Mouse (Mus musculus): ENCODE measurements around the gene Stxbp4. TPM values are rescaled to one million over a fixed set of nuclear protein-coding genes. Genes with fewer than 3 reads are reported as not detected.

Gene Stxbp4
- polyA plus RNA-seq, 1 experiment from 2014 or later = 26.5 TPM

GRCm38 (mm10) chr11:90570646-90571259, 67.1 kb downstream of the Stxbp4 start:
- H3K27me3 ChIP-seq (ENCODE audit: insufficient read depth, low read length) = no peaks in the 10 kb centered on the region
- no peak overlapping the region for H3K9ac ChIP-seq
- ATAC-seq (ENCODE audit: insufficient read depth) = no peak
- H3K27ac ChIP-seq (ENCODE audit: low read depth) = no peak overlapping the region
- no peaks in the 10 kb centered on the region for H3K4me1 ChIP-seq (ENCODE audit: insufficient read depth)
- WGBS = 69% methylated on average over 2 of the region's 2 CpGs
- no peak overlapping the region for H3K4me2 ChIP-seq
- H3K9me3 ChIP-seq (ENCODE audit: low read depth, low read length) = no peaks in the 10 kb centered on the region
- DNase-seq = no peak
- no peak for TF ChIP-seq CTCF (IDR thresholded peaks at IDR 0.05; ENCODE audit: low read depth)
- H3K36me3 ChIP-seq (ENCODE audit: insufficient read depth) = peaks cover 18% of the 10 kb centered on the region; the same call in 1 of the 2 replicates
- no peak overlapping the region for H3K4me3 ChIP-seq (ENCODE audit: low read depth, low read length)

DNA sequence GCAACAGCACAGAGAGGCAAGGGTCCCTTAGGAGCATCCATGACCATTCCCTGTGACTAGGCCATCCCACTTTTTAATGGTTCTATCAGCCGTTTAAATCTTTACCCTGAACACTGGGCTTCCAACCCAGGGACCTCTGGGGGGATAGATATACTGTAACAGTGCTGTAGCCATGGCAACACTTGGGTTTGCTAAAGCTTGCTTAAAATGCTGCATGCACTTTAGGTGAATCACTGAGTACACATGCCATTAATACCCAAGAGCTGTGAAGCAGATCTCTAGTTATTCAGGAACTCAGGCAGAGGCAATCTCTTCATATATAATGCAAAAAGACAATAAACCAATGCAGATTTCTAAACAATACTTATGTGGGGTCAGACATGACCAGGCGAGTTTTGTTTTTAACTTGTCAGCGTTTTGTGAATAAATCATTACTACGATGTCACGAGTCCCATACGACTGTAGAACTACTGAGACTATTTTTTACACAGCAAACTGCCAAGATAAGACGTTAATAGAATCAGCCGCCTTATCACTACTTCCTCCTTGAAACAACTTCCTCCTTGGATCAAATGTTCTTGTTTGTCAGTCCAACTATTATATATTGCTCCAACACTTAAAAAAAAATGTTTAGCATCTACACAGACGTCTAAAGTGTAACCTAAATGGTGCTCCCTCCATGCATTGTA, 79.4 kb downstream of the Stxbp4 start:
- DNase-seq = peak; percentile 30
- TF ChIP-seq CTCF (IDR thresholded peaks at IDR 0.05; ENCODE audit: low read depth) = no peak
- H3K4me2 ChIP-seq = no peak overlapping the region
- no peaks in the 10 kb centered on the region for H3K27me3 ChIP-seq (ENCODE audit: insufficient read depth, low read length)
- H3K36me3 ChIP-seq (ENCODE audit: insufficient read depth) = peaks cover 4% of the 10 kb centered on the region; the same call in 1 of the 2 replicates
- H3K27ac ChIP-seq (ENCODE audit: low read depth) = no peak overlapping the region
- H3K9ac ChIP-seq = no peak overlapping the region
- ATAC-seq (ENCODE audit: insufficient read depth) = no peak
- no peak overlapping the region for H3K4me3 ChIP-seq (ENCODE audit: low read depth, low read length)
- H3K9me3 ChIP-seq (ENCODE audit: low read depth, low read length) = no peaks in the 10 kb centered on the region
- no peaks in the 10 kb centered on the region for H3K4me1 ChIP-seq (ENCODE audit: insufficient read depth)
- 30% methylated on average over 9 of the region's 9 CpGs for WGBS

DNA sequence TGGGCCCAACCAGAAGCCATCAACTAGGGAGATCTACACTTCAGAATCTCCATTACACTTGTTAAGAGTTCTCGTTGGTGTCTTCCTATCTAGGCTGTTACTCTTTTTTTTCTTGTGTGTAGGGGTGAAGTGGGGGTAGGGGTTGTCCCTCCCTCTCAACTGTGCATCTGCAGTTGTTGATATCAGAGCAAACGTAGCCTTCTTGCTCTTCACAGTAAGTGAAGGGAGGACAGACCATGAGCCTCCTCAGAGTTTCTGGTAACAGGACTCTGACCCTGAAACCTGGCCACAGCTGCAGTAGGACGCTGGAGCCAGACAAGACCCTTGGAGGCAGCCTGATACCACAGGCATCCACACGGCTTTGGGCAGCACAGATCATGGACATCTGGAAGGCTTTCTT, 81.4 kb downstream of the Stxbp4 start:
- Histone ChIP-seq H3K4me1 (ENCODE audit: insufficient read depth) (no peaks in the 10 kb centered on the region), H3K4me2 (no peak overlapping the region), H3K9ac (no peak overlapping the region), H3K4me3 (ENCODE audit: low read depth, low read length) (no peak overlapping the region), H3K27me3 (ENCODE audit: insufficient read depth, low read length) (no peaks in the 10 kb centered on the region), H3K27ac (ENCODE audit: low read depth) (no peak overlapping the region), H3K36me3 (ENCODE audit: insufficient read depth) (peaks cover under 1% of the 10 kb centered on the region; the same call in 1 of the 2 replicates), H3K9me3 (ENCODE audit: low read depth, low read length) (no peaks in the 10 kb centered on the region)
- DNase-seq = no peak
- whole genome bisulfite sequencing = 57% methylated on average over 4 of the region's 4 CpGs
- no peak for ATAC-seq (ENCODE audit: insufficient read depth)
- no peak for TF ChIP-seq CTCF (IDR thresholded peaks at IDR 0.05; ENCODE audit: low read depth)

DNA sequence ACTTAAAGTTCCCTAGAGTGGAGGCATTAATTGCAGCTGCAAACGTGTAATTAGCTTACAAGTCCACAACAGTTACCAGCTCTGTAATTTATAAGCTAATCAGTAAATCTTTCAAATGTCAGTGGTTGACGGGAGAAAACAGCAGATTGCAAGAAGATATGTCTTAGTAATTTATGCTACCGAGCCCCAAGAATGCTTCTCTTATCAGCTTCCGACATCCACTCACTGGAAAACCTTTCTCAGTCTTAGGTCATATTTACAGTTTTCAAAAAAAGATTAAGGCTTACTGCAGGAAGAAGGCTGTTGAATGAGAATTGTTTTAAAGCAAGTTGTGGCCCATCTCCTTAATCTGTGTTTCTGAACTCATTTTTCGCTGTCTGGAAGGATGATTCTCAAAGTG, 83.9 kb downstream of the Stxbp4 start:
- Histone ChIP-seq H3K4me3 (ENCODE audit: low read depth, low read length) (no peak overlapping the region), H3K4me1 (ENCODE audit: insufficient read depth) (no peaks in the 10 kb centered on the region), H3K9ac (no peak overlapping the region), H3K27ac (ENCODE audit: low read depth) (no peak overlapping the region), H3K36me3 (ENCODE audit: insufficient read depth) (no peaks in the 10 kb centered on the region), H3K4me2 (no peak overlapping the region), H3K9me3 (ENCODE audit: low read depth, low read length) (no peaks in the 10 kb centered on the region), H3K27me3 (ENCODE audit: insufficient read depth, low read length) (no peaks in the 10 kb centered on the region)
- ATAC-seq (ENCODE audit: insufficient read depth) (no peak), DNase-seq (no peak)
- WGBS = 53% methylated on average over 5 of the region's 5 CpGs
- TF ChIP-seq CTCF (IDR thresholded peaks at IDR 0.05; ENCODE audit: low read depth) = no peak

DNA sequence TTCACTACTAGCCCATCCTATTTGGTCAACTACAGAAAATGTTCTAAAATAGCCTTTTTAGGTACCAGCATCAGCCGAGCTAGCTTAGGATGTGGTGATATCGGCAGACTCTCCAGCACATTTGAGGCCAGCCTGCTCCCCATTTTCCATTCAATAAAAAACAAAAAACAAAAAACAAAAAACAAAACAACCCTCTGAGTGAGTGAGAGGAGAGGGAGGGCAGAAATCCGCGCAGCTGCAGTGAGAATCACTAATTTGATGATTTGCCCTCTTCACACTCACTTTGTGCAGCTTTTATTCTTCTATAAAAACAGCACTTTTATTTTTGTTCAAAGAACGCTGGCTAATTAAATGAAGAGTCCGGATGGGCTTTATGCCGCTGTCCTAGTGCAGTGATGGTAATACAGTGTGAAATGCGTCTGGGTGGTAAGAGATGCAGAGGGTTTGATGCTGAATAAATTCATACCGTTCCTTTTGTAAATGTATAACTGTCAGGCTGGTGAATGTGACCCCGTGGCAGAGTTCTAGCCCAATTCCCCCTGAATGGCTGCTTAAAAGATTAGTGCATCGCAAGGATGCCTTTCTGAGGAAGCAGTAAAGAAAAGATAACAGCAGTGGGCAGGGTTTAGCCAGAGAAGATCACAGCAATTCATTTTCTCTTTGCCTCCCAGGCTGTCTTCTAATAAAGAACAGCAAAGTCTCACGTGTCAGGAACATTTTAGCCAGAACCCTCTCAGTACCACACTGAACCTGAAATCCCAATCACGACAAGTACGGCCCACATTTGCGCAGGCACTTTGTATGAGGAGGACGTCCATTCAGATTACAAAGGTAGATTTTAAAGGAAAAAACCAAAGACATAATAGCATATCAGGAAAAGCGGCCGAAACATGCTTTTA, 85.3 kb downstream of the Stxbp4 start:
- Histone ChIP-seq H3K36me3 (ENCODE audit: insufficient read depth) (0 out of 2 replicates have a peak, but pooled peaks cover 4% of the 10 kb centered on the region), H3K4me1 (ENCODE audit: insufficient read depth) (no peaks in the 10 kb centered on the region), H3K9ac (no peak overlapping the region), H3K4me2 (no peak overlapping the region), H3K4me3 (ENCODE audit: low read depth, low read length) (no peak overlapping the region), H3K27ac (ENCODE audit: low read depth) (no peak overlapping the region), H3K9me3 (ENCODE audit: low read depth, low read length) (no peaks in the 10 kb centered on the region), H3K27me3 (ENCODE audit: insufficient read depth, low read length) (no peaks in the 10 kb centered on the region)
- 78% methylated on average over 18 of the region's 18 CpGs for WGBS
- DNase-seq (no peak), ATAC-seq (ENCODE audit: insufficient read depth) (no peak)
- no peak for TF ChIP-seq CTCF (IDR thresholded peaks at IDR 0.05; ENCODE audit: low read depth)

DNA sequence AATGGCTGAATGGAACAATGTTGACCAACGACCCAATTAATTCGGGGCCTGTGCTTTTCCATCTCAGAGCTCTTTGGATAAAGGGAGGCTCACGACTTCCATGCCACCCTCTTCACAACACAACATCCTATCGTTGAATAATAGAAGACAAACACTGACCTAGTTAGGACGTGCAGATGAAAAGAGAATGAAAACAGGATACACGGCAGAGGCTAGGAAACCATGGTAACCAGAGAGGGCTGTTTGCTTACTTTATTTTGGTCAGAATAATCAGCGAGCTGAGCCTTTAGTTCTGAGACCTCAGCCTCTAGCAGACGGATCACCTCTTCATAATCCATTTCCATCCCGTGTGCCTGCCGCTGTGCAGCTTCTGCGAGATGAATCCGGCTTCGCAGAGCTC, 89.3 kb downstream of the Stxbp4 start:
- DNase-seq (peak; percentile 4), ATAC-seq (ENCODE audit: insufficient read depth) (no peak)
- Histone ChIP-seq H3K4me3 (ENCODE audit: low read depth, low read length) (no peak overlapping the region), H3K9me3 (ENCODE audit: low read depth, low read length) (no peaks in the 10 kb centered on the region), H3K9ac (no peak overlapping the region), H3K27me3 (ENCODE audit: insufficient read depth, low read length) (no peaks in the 10 kb centered on the region), H3K36me3 (ENCODE audit: insufficient read depth) (0 out of 2 replicates have a peak, but pooled peaks cover 10% of the 10 kb centered on the region), H3K4me1 (ENCODE audit: insufficient read depth) (no peaks in the 10 kb centered on the region), H3K4me2 (no peak overlapping the region), H3K27ac (ENCODE audit: low read depth) (no peak overlapping the region; the same call in 1 of the 2 replicates)
- no peak for TF ChIP-seq CTCF (IDR thresholded peaks at IDR 0.05; ENCODE audit: low read depth)
- 42% methylated on average over 13 of the region's 13 CpGs for WGBS

Measured in lung, embryonic 14.5 days (tissue).